Mouse (Mus musculus) MEL (cell line): ENCODE results near the gene Ap2b1. TPM values are rescaled to one million over a fixed set of nuclear protein-coding genes. Genes with fewer than 3 reads are reported as not detected.
A peak's percentile ranks its signal among the peaks of the same experiment; 100 is the strongest.

ENCODE experiments used
- DNase-seq: peaks from one replicate; pipeline ENCODE4 v3.0.0; 2011; ENCODE audit warnings: low read depth, low spot score
- H3K27ac ChIP-seq: 2 replicates; pipeline ENCODE4 v1.5.1; 2012; ENCODE audit warnings: low read depth, mild to moderate bottlenecking, control low read depth, low read length, moderate library complexity; ENCODE audit not compliant: control insufficient read depth
- H3K27me3 ChIP-seq, 2 experiments: fragments of 150-350 bp in 1 of 2; sonication (generic) in 1 of 2; 2 replicates each; pipeline ENCODE4 v1.6.1; 2012; ENCODE audit warnings: low read length in 2 of 2, mild to moderate bottlenecking in 2 of 2, improper control_type of control experiment in 1 of 2, moderate library complexity in 1 of 2; ENCODE audit not compliant: insufficient read depth in 2 of 2, control insufficient read depth in 1 of 2
- H3K36me3 ChIP-seq, 2 experiments: 2 replicates each; pipeline ENCODE4 v1.6.1; 2012 to 2014; ENCODE audit warnings: low read length in 2 of 2, improper control_type of control experiment in 1 of 2, inconsistent platforms in 1 of 2, mild to moderate bottlenecking in 1 of 2; ENCODE audit not compliant: insufficient read depth in 2 of 2, control insufficient read depth in 1 of 2
- H3K4me1 ChIP-seq, 2 experiments: fragments of 150-350 bp in 1 of 2; sonication (generic) in 1 of 2; 2 replicates each; pipeline ENCODE4 v1.6.1; 2012; ENCODE audit warnings: low read length in 2 of 2, improper control_type of control experiment in 1 of 2, mild to moderate bottlenecking in 1 of 2; ENCODE audit not compliant: insufficient read depth in 2 of 2, control insufficient read depth in 1 of 2
- H3K4me3 ChIP-seq, 2 experiments: fragments of 150-350 bp in 1 of 2; sonication (generic) in 1 of 2; 2 replicates each; pipeline ENCODE4 v1.5.1; 2012; ENCODE audit warnings: low read depth in 2 of 2, low read length in 2 of 2, mild to moderate bottlenecking in 2 of 2, moderate library complexity in 2 of 2, control low read depth in 1 of 2, improper control_type of control experiment in 1 of 2; ENCODE audit not compliant: control insufficient read depth in 1 of 2, insufficient read depth in 1 of 2
- H3K79me2 ChIP-seq: 2 replicates; pipeline ENCODE4 v1.6.1; 2012; ENCODE audit warnings: mild to moderate bottlenecking, low read length, moderate library complexity; ENCODE audit not compliant: control insufficient read depth, poor library complexity, insufficient read depth
- H3K9ac ChIP-seq: 2 replicates; pipeline ENCODE4 v1.6.1; 2012; ENCODE audit warnings: low read depth, mild to moderate bottlenecking, control low read depth, low read length, moderate library complexity; ENCODE audit not compliant: control insufficient read depth, poor library complexity, severe bottlenecking
- H3K9me3 ChIP-seq: fragments of 150-350 bp; sonication (generic); replicated peaks from 2 replicates; pipeline ENCODE4 v1.6.1; 2012; ENCODE audit warnings: mild to moderate bottlenecking, low read length, improper control_type of control experiment, moderate library complexity; ENCODE audit not compliant: insufficient read depth
- CHD1 ChIP-seq: IDR thresholded peaks from 2 replicates; pipeline ENCODE4 v1.6.1; 2012; ENCODE audit warnings: low read depth, mild to moderate bottlenecking, inconsistent platforms, low read length, improper control_type of control experiment
- ELF1 ChIP-seq: IDR thresholded peaks from 2 replicates; pipeline ENCODE4 v1.6.1; 2014; ENCODE audit warnings: low read depth, mild to moderate bottlenecking, inconsistent platforms, low read length, improper control_type of control experiment, moderate library complexity
- EP300 ChIP-seq, 2 experiments: IDR thresholded peaks; 2 replicates each; pipeline ENCODE4 v1.6.1; 2011; ENCODE audit warnings: improper control_type of control experiment in 2 of 2, low read length in 2 of 2, low read depth in 1 of 2, mild to moderate bottlenecking in 1 of 2
- ETS1 ChIP-seq: IDR thresholded peaks from 2 replicates; pipeline ENCODE4 v1.6.1; 2012; ENCODE audit warnings: low read depth, mild to moderate bottlenecking, inconsistent platforms, low read length, improper control_type of control experiment, moderate library complexity
- GABPA ChIP-seq: IDR thresholded peaks from 2 replicates; pipeline ENCODE4 v1.6.1; 2012; ENCODE audit warnings: low read depth, mild to moderate bottlenecking, inconsistent platforms, low read length, improper control_type of control experiment, moderate library complexity
- GATA1 ChIP-seq: IDR thresholded peaks from 2 replicates; pipeline ENCODE4 v1.6.1; 2011; ENCODE audit warnings: low read depth, low read length, improper control_type of control experiment
- HCFC1 ChIP-seq: IDR thresholded peaks from 2 replicates; pipeline ENCODE4 v1.6.1; 2012; ENCODE audit warnings: low read depth, mild to moderate bottlenecking, inconsistent platforms, low read length, improper control_type of control experiment, moderate library complexity
- KAT2A ChIP-seq: conservative IDR thresholded peaks from 2 replicates; pipeline ENCODE4 v1.6.1; 2012; ENCODE audit warnings: low read depth, low read length, improper control_type of control experiment, inconsistent platforms
- MAFK ChIP-seq: IDR thresholded peaks from 2 replicates; pipeline ENCODE4 v1.6.1; 2011; ENCODE audit warnings: low read depth, mild to moderate bottlenecking, low read length, improper control_type of control experiment, borderline replicate concordance
- MAX ChIP-seq: IDR thresholded peaks from 2 replicates; pipeline ENCODE4 v1.6.1; 2011; ENCODE audit warnings: low read length, improper control_type of control experiment
- MXI1 ChIP-seq: IDR thresholded peaks from 2 replicates; pipeline ENCODE4 v1.6.1; 2011; ENCODE audit warnings: mild to moderate bottlenecking, low read depth, low read length, improper control_type of control experiment
- MYB ChIP-seq: IDR thresholded peaks from 2 replicates; pipeline ENCODE4 v1.6.1; 2011; ENCODE audit warnings: mild to moderate bottlenecking, low read depth, low read length, improper control_type of control experiment
- MYC ChIP-seq: IDR thresholded peaks from 2 replicates; pipeline ENCODE4 v1.6.1; 2011; ENCODE audit warnings: low read depth, mild to moderate bottlenecking, low read length, improper control_type of control experiment, moderate library complexity
- NELFE ChIP-seq: IDR thresholded peaks from 2 replicates; pipeline ENCODE4 v1.6.1; 2011; ENCODE audit warnings: low read depth, low read length, improper control_type of control experiment
- POLR2AphosphoS2 ChIP-seq: IDR thresholded peaks from 2 replicates; pipeline ENCODE4 v1.6.1; 2011; ENCODE audit warnings: low read length, improper control_type of control experiment
- RCOR1 ChIP-seq: IDR thresholded peaks from 2 replicates; pipeline ENCODE4 v1.6.1; 2012; ENCODE audit warnings: low read depth, mild to moderate bottlenecking, inconsistent platforms, low read length, improper control_type of control experiment
- SIN3A ChIP-seq: IDR thresholded peaks from 2 replicates; pipeline ENCODE4 v1.6.1; 2012; ENCODE audit warnings: low read length, improper control_type of control experiment, inconsistent platforms
- SMC3 ChIP-seq: IDR thresholded peaks from 2 replicates; pipeline ENCODE4 v1.6.1; 2011; ENCODE audit warnings: low read depth, low read length, improper control_type of control experiment
- TCF12 ChIP-seq: IDR thresholded peaks from 2 replicates; pipeline ENCODE4 v1.6.1; 2014; ENCODE audit warnings: low read depth, mild to moderate bottlenecking, inconsistent platforms, low read length, improper control_type of control experiment, moderate library complexity
- ZKSCAN1 ChIP-seq: IDR thresholded peaks from 2 replicates; pipeline ENCODE4 v1.6.1; 2012; ENCODE audit warnings: low read depth, mild to moderate bottlenecking, inconsistent platforms, low read length, improper control_type of control experiment, moderate library complexity
- ZNF384 ChIP-seq: IDR thresholded peaks from 2 replicates; pipeline ENCODE4 v1.6.1; 2012; ENCODE audit warnings: low read depth, mild to moderate bottlenecking, inconsistent platforms, low read length, improper control_type of control experiment
- polyA plus RNA-seq, 2 experiments: library from polyadenylated mRNA; stranded (reverse) in 1 of 2; unstranded in 1 of 2; fragments of >175 nt in 1 of 2; fragments of >200 nt in 1 of 2; gene quantifications; 2 replicates each; pipeline versions ENCODE4 v1.2.1 to v1.2.4; 2012; ENCODE audit warnings: low replicate concordance in 2 of 2, low read depth in 1 of 2; ENCODE audit not compliant: insufficient read length in 2 of 2, insufficient read depth in 1 of 2, missing spikeins in 1 of 2
- total RNA-seq: library from RNA; depleted of rRNA; stranded (reverse); fragments of 300-350 nt; gene quantifications from 2 replicates; pipeline ENCODE4 v1.2.3, GENCODE M21; 2012

Gene Ap2b1
- total and polyA plus RNA-seq, 3 experiments = 60.6 to 165 (median 68.9) TPM

- TF ChIP-seq GABPA (peak; percentile 51; the same call in 1 of the 2 replicates), GATA1 (no peak), NELFE (peak; percentile 91), ZKSCAN1 (no peak), MYC (peak; percentile 74; the same call in 1 of the 2 replicates), SIN3A (peak; percentile 99), POLR2AphosphoS2 (peak; percentile 83), SMC3 (no peak), TCF12 (peak; percentile 71), MAX (peak; percentile 71), MXI1 (peak; percentile 96), KAT2A (peak; percentile 93)
Observed at GRCm38 (mm10) chr11:83302526-83303251, 3.9 kb downstream of the Ap2b1 start, which contains the start of gene Pex12 (continued).

- Histone ChIP-seq H3K27me3 (no peaks in the 10 kb centered on the region), H3K9me3 (no peaks in the 10 kb centered on the region), H3K36me3 (peaks cover 3 to 24% of the 10 kb centered on the region in 2 experiments; a peak in 3 of 4 replicates)
- TF ChIP-seq ZNF384 = 0 out of 2 replicates have a peak, but pooled peaks have one; percentile 5
- TF ChIP-seq HCFC1 = no peak
- TF ChIP-seq, all 39 proteins: peak for 1
- peak overlapping the region; percentile 23 for H3K9ac ChIP-seq
- peaks cover 39% of the 10 kb centered on the region for H3K79me2 ChIP-seq
- no peak overlapping the region for H3K27ac ChIP-seq
- H3K4me3 ChIP-seq = peak overlapping the region in 1 of 2 experiments; percentile 86; a peak in 2 of 4 replicates
- peaks cover 6 to 11% of the 10 kb centered on the region in 2 experiments for H3K4me1 ChIP-seq
- peak; percentile 32 for DNase-seq
Observed at GRCm38 (mm10) chr11:83303751-83304150, 4.9 kb downstream of the Ap2b1 start.

GRCm38 (mm10) chr11:83304485-83304884 lies 5.7 kb downstream of the Ap2b1 start:
- no peak for DNase-seq
- Histone ChIP-seq H3K27ac (no peak overlapping the region), H3K9me3 (no peaks in the 10 kb centered on the region), H3K9ac (no peak overlapping the region), H3K4me1 (peaks cover 6 to 11% of the 10 kb centered on the region in 2 experiments), H3K79me2 (peaks cover 37% of the 10 kb centered on the region), H3K27me3 (no peaks in the 10 kb centered on the region), H3K4me3 (no peak overlapping the region), H3K36me3 (peaks cover 3 to 24% of the 10 kb centered on the region in 2 experiments; a peak in 3 of 4 replicates)
- TF ChIP-seq NELFE (no peak), MYB (no peak), MAFK (no peak), ETS1 (no peak), RCOR1 (no peak), EP300 (IDR thresholded peaks at IDR 0.05; ENCODE audit: low read depth in 1 of 2, low read length in 2 of 2) (no peak), CHD1 (no peak), ELF1 (no peak)
